Mouse (Mus musculus) NIH3T3 (cell line): Measurements from ENCODE around the gene Rnf111.
"Not testable (repeated sequence)": the region's sequence is repeated elsewhere in the genome, so short reads cannot be mapped to it uniquely, and the experiment has no call there.

Source experiments
- DNase-seq: peaks from one replicate; pipeline ENCODE4 v3.0.0-alpha.2; 2012; ENCODE audit warnings: low read depth

Rnf111 gene

DNA sequence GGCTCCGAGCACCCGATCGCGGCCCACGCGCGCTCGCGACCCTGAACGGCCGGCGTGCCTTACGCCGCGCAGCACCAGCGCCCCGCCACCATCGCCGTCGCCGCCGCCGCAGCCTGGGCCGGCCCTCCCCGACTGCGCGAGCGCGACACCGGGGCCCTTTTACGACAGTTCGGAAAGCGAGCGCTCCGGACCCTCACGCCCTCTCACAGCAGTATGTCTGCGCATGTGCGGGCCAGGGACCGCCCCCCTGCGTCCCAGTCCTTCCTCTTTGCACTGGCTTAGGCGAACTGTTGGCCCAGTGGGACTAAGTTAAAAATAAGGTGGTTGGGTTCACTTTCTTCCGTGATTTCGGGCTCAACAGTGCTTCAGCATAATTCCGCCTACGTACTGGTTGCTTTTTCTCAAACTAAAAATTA is at the start of gene Rnf111:
Rnf111 (minus strand) TSS at position 100 of the 416 bp plus-strand sequence.
- peak; percentile 97 for DNase-seq

DNA sequence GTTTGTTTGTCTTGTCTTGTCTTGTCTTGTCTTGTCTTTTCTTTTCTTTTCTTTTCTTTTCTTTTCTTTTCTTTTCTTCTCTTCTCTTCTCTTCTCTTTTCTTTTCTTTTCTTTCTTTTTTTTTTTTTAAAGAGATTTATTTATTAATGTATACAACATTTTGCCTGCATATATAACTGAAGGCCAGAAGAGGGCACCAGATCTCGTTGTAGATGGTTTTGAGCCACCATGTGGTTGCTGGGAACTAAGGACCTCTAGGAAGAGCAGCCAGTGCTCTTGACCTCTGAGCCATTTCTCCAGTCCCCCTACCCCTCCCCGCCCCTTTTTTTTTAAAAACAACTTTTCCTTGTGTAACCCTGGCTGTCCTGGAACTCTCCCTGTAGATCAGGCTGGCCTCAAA is 48.7 kb upstream of the Rnf111 start:
- DNase-seq, result not testable (repeated sequence)

GRCm38 (mm10) chr9:70551524-70551923 is 48.0 kb upstream of the Rnf111 start:
- no peak for DNase-seq

DNA sequence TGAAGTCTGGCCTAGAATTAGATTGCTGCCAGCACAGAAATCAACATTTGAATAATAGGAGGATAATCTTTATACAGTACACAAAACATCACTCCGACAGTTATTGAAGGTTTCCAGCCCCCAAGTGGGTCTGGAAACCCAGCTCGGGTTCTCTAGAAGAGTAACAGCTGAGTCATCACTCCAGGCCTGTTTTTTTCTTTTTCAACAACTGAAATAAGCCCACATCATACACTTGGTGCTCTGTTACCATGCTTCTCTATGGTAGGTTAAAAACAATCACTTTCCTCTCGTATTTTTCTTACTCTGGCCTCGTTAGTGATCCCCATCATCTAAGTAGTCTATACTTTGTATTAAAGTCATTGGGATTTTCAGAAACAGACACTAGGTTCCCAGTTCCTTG is 44.8 kb upstream of the Rnf111 start:
- DNase-seq, result no peak

DNA sequence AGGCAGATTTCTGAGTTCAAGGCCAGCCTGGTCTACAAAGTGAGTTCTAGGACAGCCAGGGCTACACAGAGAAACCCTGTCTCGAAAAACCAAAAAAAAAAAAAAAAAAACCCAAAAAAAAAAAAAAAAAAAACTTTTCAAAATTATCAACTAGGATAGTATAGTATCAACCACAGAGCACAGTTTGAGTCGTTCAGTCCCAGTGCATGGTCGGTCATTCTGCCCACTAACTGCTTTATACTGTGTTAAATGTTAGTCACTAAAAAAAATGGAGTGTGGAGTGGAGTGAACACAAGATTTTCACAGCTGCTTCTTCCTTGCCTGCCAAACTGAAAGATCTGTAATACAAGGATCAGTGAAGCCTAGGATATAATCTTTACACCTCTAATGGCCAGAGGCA is 43.1 kb upstream of the Rnf111 start:
- not testable (repeated sequence) for DNase-seq

DNA sequence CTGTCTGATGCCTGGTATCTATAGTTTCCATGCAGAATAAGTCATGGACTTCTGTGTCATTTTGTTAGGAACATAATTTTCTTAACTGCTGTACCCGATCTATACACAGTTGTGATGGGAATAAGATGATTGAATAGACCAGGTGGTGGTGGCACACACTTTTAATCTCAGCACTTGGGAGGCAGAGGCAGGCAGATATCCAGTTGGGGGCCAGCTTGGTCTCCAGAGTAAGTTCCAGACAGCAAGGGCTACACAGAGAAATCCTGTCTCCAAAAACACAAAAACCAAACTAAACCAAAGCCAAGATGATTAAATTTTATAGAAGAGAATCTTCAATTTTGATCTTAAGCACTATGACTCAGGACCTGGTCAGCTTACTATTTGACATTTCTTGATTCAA is 41.3 kb upstream of the Rnf111 start:
- DNase-seq, result no peak

DNA sequence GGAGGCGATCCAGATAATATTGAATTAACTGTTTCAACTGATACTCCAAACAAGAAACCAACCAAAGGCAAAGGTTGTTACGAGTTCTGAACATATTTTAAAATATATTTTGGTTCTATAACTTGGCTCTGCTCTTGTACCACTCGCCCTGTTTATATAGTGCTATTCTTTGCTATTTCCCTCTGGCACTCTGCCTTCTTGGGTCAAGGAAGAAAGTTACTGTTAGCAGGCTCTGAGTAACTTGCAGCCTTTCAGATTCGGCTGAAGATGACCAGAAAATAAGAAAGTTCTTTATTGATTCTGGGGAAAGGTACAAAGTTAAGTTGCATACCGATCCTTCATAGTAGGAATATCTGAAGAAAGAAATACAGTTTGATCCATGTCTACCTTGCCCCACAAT is 40.5 kb upstream of the Rnf111 start:
- DNase-seq, result peak; percentile 55

- peak; percentile 66 for DNase-seq
These were observed 39.7 kb upstream of the Rnf111 start for GRCm38 (mm10) chr9:70543048-70543880.

- peak; percentile 98 for DNase-seq
These were observed 38.9 kb upstream of the Rnf111 start, which contains the start of gene Sltm for GRCm38 (mm10) chr9:70542305-70543041. Sltm (plus strand) TSS chr9:70542754.

DNA sequence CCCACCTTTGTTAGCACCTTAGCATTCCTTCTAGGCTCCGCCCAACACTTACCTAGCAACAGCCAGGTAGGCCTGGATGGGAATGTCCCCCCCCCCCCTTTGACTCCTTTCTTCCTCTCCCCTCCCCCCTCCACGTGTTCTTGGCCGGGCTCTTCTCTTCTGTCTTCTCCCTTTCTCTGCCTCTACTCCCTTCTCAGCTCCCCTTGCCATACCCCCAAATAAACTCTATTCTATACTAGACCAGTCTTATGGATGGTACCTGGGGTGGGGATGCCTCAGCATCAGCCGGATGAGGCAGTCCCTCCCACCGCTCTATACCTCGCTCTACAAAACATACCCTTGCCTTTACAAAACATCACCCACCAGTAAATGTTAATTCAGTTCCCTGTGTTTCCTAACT is 38.1 kb upstream of the Rnf111 start:
- DNase-seq, result no peak

DNA sequence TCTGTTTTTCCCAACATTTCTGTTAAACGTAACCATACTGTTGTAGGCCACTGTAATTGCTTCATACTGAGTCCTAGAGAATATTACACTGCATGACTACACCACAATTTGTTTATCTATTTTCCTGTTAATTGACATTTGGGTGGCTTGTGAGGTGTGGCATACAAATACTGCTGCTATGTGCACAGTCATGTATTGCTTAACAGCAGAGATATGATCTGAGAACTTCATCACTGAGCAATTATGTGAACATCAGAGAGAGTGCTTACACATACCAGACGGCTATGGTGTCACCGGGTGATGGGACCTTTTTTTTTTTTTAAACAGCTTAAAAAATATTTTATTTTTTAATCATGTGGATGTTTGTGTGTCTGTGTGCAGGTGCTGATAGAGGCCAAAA is 29.8 kb upstream of the Rnf111 start:
- no peak for DNase-seq

GRCm38 (mm10) chr9:70524366-70524765 is 20.8 kb upstream of the Rnf111 start:
- no peak for DNase-seq

DNA sequence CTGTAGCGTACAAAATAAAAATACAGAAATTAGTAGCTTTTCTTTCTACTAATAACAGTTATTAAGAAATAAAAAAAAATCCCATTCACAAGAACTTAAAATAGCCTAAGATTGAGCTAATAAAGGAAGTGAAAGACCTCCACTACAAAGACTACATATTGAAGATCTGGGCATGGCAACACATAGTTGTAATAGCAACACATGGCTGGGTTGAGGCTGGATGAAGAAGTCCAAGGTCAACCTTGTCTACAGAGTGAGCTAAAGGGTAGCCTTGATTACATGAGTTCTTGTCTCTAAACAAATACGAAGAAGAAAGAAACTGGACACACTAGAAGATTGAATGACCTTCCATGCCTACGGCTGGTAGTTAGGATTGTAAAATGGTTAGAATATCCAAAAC is 20.3 kb upstream of the Rnf111 start:
- DNase-seq, result no peak

- DNase-seq, result no peak
These were observed 17.1 kb upstream of the Rnf111 start for GRCm38 (mm10) chr9:70520651-70521050.

GRCm38 (mm10) chr9:70511681-70512080 is 8.2 kb upstream of the Rnf111 start:
- DNase-seq, result no peak

- DNase-seq, result no peak
These were observed 7.6 kb upstream of the Rnf111 start for GRCm38 (mm10) chr9:70510998-70511583.

DNA sequence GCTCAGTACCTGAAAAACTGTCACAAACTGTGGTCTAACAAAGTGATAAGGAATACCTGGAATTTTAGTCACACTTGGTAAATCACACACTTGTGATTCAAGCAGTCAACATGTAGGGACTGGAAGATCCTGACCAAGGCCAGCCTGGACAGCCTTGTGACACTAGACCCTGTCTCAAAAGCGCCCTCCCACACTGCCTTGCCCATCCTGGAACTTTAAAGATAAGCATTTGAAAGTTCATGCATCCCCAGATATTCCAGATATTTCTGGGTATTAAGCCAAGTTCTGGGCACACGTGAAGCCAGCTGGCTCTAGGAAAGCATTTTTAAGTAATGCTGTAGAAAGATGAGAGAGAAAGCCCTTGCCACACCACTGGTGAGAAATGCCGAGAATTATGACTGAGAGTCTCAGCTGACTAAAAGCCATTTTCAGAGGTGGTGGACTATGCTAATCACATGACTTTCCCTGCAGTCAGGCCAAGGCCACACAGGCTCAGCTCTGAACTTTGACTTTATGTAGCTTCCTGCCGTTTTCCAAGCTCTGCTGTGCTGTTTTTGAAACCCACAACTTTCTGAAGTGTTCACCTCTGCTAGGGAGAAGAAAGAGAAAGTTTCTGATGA is 6.5 kb upstream of the Rnf111 start:
- peak; percentile 73 for DNase-seq

- DNase-seq, result no peak
These were observed 3.3 kb upstream of the Rnf111 start for GRCm38 (mm10) chr9:70506787-70507186.

DNA sequence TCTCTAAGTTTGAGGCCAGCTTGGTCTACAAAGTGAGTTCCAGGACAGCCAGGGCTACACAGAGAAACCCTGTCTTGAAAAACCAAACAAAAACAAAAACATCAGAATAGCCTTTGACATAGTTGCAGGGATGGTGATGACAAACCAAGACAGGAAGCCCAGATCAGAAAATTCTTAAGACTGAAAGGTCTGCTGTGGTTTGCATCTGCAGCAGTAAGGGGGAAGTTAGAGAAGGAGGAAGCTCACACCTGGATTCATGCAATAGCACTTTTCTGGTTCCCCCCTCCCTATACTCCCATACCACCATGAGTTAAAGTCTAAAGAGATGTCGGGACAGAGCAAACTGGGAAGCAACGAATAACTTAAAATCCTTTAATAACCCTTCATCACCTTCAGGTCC is 2.7 kb upstream of the Rnf111 start:
- no peak for DNase-seq

DNA sequence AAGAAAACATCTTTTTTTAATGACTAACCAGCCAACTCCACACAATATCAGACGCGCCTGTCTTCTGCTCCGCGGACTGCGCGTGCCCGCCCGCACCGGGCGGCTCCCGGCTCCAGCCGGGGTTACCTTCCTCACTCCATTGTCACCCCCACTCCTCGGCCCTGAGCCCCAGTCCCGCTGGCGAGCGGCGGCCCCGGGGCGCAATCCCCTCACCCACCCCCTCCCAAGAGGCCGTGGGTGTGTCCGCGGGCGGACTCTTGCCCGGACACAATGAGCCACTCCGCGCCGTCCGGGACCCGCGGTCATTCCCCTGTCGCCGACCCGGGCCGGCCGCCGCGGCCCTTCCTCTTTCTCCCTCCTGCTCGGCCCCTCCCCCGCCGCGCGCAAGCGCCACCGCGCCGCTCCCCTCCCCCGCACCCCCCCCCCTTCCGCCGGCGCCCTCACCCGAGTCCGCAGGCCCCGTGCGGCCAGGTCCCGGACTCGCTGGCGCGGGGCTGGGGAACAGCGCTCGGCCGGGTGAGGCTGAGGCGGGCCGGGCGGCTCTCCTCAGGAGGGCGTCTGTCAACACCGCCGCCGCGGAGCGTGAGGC is 416 bp downstream of the Rnf111 start:
- peak; percentile 61 for DNase-seq

- no peak for DNase-seq
These were observed 1.1 kb downstream of the Rnf111 start for GRCm38 (mm10) chr9:70502284-70503014.
